Mouse (Mus musculus): ENCODE measurements around the gene Ube2c.

- TF ChIP-seq CTCF (IDR thresholded peaks at IDR 0.05; ENCODE audit: low read depth) = no peak
- no peak for TF ChIP-seq EP300 (IDR thresholded peaks at IDR 0.05; ENCODE audit: low read depth)
Measured at GRCm38 (mm10) chr2:164754800-164755199, 14.9 kb upstream of the Ube2c start.

Data from liver, embryonic 14.5 days (tissue).